Mouse (Mus musculus) cortical plate, adult 2 months (tissue): Measurements from ENCODE around the gene St3gal6.

ENCODE experiments used
- CTCF ChIP-seq: fragments of 200-500 bp; IDR thresholded peaks from 2 replicates; pipeline ENCODE4 v1.5.1; 2011; ENCODE audit warnings: mild to moderate bottlenecking, control low read depth, low read length; ENCODE audit not compliant: insufficient read depth; ENCODE audit errors: extremely low read depth
- POLR2A ChIP-seq: fragments of 200-500 bp; IDR thresholded peaks from 2 replicates; pipeline ENCODE4 v1.6.1; 2011; ENCODE audit warnings: mild to moderate bottlenecking, low read length, control low read depth; ENCODE audit not compliant: insufficient read depth; ENCODE audit errors: extremely low read depth

- TF ChIP-seq POLR2A (no peak), CTCF (no peak)
Observed at GRCm38 (mm10) chr16:58533254-58533653, 9.2 kb upstream of the St3gal6 start.
